Mouse (Mus musculus): Measurements from ENCODE around the gene Tnks1bp1. TPM values are rescaled to one million over a fixed set of nuclear protein-coding genes. Genes with fewer than 3 reads are reported as not detected.

The Tnks1bp1 gene
- polyA plus RNA-seq (2016; fragmentation: Nextera tagmentation; extraction: Ambion mirVana) = 29.9 and 33.7 TPM in 2 replicates

DNA sequence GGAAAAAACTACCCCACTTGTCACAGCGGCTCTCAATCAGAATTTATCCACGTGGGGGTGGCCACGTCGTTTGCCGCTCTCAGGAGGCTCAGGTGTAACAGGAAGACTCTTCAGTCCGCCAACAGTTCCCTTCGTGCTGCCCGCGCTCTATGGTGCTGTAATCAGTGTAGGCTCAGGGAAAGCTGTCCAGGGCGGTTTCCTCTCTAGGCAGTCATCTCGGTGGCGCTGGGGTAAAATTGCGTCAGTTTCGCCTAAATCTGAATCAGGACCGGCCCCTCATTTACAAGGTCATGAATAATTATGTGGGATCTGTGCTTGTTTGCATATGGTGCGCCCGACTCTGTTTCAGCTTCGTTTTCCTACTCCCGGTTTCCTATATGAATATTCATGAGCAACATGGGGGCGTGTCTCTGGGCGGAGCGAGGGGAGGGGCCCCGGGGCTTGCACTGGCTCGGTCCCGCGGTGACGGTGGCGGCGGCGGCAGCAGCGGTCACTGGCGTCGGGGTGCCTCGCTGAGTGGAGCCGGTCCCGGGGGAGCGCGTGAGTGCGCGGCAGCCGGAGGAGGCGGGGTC is at the start of gene Tnks1bp1:
Gene Tnks1bp1, plus strand, starts transcription at position 427 of the 572 bp plus-strand sequence.
- peaks cover 60% of the 10 kb centered on the region for H3K36me3 ChIP-seq
- peak; percentile 94 for DNase-seq (ENCODE audit: low spot score)
- H3K9me3 ChIP-seq (replicated peaks) = no peaks in the 10 kb centered on the region
- WGBS = under 1% methylated on average over 42 of the region's 42 CpGs
- H3K4me3 ChIP-seq = peak within 1 kb of the TSS; percentile 79
- H3K27ac ChIP-seq (replicated peaks) = peak within 1 kb of the TSS; percentile 92
- no peaks in the 10 kb centered on the region for H3K27me3 ChIP-seq (ENCODE audit: low read depth, poor library complexity, severe bottlenecking)
- peaks cover 42% of the 10 kb centered on the region for H3K4me1 ChIP-seq

DNA sequence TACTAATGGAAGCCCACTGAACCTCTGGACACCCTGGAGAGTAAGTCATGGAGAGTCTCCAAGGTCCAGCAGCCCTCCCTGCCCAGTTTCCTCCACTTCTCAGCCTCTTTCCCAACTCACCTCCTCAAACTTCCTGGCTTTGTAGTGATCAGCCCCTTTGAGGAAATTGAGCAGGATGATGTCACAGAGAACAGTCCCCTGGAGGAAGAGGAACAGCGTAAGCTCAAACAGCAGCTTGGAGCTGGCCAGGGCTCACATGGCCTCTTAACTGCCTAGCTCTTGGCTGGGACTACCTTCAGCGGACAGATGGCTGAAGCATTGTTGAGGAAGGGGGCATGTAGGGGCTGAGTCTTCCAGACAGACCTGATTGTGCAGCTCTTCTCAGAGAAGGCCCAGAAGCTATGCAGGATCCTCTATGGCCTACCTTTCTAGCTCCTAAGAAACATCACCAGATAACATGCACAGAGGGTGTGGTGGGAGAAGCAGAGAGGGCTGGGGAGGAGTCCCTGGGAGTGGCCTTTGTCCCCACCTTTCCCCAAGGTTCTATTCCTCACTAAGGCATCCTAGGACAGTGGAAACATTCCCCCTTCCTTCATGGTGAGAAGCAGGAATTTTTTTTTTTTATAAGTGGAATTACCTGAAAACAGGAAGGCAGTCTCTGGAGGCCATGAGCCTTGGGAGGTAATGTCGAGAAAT is 48.2 kb upstream of the Tnks1bp1 start:
- no peak overlapping the region for H3K27ac ChIP-seq (replicated peaks)
- H3K4me3 ChIP-seq = no peak overlapping the region
- WGBS = 84% methylated on average over 3 of the region's 3 CpGs
- no peaks in the 10 kb centered on the region for H3K9me3 ChIP-seq (replicated peaks)
- no peak for DNase-seq (ENCODE audit: low spot score)
- no peaks in the 10 kb centered on the region for H3K27me3 ChIP-seq (ENCODE audit: low read depth, poor library complexity, severe bottlenecking)
- no peaks in the 10 kb centered on the region for H3K4me1 ChIP-seq
- no peaks in the 10 kb centered on the region for H3K36me3 ChIP-seq

DNA sequence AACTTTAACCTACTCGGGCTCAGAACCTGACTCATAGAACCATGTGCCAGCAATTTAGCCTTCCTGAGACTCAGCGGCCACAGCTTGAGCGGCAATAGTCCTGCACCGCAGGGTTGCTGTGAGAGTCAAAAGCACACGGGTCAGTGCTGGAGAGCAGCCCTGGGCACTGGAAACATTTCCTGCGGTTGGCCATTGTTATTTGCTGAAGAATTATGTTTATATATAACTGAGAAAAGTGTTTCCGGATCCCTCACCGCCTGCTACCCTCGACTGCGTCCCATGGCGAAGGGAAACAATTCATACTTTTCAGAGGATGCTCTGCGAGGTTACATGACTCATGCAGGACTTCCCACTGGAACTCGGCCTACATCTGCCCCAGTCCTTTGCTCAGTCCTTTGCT is 46.3 kb upstream of the Tnks1bp1 start:
- DNase-seq (ENCODE audit: low spot score) = no peak
- WGBS = 81% methylated on average over 13 of the region's 13 CpGs
- H3K27me3 ChIP-seq (ENCODE audit: low read depth, poor library complexity, severe bottlenecking) = no peaks in the 10 kb centered on the region
- no peaks in the 10 kb centered on the region for H3K4me1 ChIP-seq
- no peaks in the 10 kb centered on the region for H3K36me3 ChIP-seq
- no peaks in the 10 kb centered on the region for H3K9me3 ChIP-seq (replicated peaks)
- no peak overlapping the region for H3K4me3 ChIP-seq
- no peak overlapping the region for H3K27ac ChIP-seq (replicated peaks)

DNA sequence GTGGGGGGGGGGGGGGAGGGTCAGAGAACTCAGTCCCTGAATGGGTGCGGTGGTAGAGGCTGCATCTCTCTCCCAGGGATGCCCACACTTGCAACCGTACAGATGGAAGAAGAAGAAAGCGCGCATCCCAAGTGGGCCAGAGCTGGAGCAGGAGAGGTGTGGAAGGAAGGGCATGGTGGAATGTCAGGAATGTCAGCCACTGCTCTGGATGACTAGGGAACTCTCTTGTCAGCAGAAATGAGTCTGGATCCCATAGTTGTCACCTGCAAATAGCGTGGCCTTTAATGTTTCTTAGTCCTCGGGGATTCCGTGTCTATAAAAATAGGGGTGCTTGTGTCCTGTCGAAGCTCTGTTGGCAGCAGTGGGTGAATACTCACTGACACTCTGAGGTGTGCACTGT is 45.2 kb upstream of the Tnks1bp1 start:
- Histone ChIP-seq H3K27ac (replicated peaks) (no peak overlapping the region), H3K27me3 (ENCODE audit: low read depth, poor library complexity, severe bottlenecking) (no peaks in the 10 kb centered on the region), H3K36me3 (no peaks in the 10 kb centered on the region), H3K4me3 (no peak overlapping the region), H3K4me1 (no peaks in the 10 kb centered on the region), H3K9me3 (replicated peaks) (no peaks in the 10 kb centered on the region)
- WGBS = 86% methylated on average over 7 of the region's 8 CpGs
- no peak for DNase-seq (ENCODE audit: low spot score)

DNA sequence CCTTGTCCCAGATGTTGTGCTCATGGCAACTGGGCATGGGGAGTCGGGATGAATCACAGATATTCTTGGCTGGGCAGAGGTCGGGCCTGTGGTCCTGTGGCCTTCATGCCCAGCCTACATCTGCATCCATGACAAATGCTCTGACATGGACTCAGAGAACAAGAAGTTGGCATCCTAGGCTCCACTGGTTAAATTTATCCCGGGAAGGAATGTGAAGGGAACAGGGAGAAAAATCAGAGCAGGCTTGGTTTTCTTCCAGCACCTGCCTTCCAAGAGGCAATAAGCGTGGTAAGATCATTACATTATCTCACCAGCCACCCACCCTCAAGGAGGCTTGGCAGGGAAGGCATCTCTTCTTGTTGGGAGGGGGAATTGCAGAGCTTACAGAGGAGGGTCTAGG is 43.5 kb upstream of the Tnks1bp1 start:
- no peak overlapping the region for H3K27ac ChIP-seq (replicated peaks)
- no peaks in the 10 kb centered on the region for H3K9me3 ChIP-seq (replicated peaks)
- no peaks in the 10 kb centered on the region for H3K36me3 ChIP-seq
- 90% methylated on average over 4 of the region's 4 CpGs for WGBS
- DNase-seq (ENCODE audit: low spot score) = no peak
- H3K4me3 ChIP-seq = no peak overlapping the region
- H3K4me1 ChIP-seq = no peaks in the 10 kb centered on the region
- no peaks in the 10 kb centered on the region for H3K27me3 ChIP-seq (ENCODE audit: low read depth, poor library complexity, severe bottlenecking)

DNA sequence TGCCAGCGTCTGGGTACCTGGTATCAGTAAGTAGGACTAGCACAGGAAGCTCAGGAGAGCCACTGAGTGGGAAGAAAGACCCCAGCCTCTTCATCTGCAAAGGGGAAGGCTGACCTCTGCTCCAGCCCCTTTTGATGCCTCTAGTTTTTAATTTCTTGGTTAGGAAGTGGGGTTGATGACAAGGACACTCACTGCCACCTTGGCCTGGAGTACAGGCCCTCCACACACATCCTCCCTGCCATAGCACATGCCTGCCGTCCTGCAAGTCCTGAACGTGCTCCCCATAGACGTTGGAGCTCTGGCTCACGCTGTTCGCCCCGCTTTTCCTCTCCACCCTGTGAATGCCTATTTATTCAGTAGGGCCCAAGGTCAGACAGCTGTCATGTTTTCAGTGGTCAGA is 41.2 kb upstream of the Tnks1bp1 start:
- H3K36me3 ChIP-seq = no peaks in the 10 kb centered on the region
- DNase-seq (ENCODE audit: low spot score) = no peak
- no peak overlapping the region for H3K27ac ChIP-seq (replicated peaks)
- WGBS = 85% methylated on average over 7 of the region's 7 CpGs
- no peaks in the 10 kb centered on the region for H3K27me3 ChIP-seq (ENCODE audit: low read depth, poor library complexity, severe bottlenecking)
- H3K9me3 ChIP-seq (replicated peaks) = no peaks in the 10 kb centered on the region
- no peaks in the 10 kb centered on the region for H3K4me1 ChIP-seq
- no peak overlapping the region for H3K4me3 ChIP-seq

DNA sequence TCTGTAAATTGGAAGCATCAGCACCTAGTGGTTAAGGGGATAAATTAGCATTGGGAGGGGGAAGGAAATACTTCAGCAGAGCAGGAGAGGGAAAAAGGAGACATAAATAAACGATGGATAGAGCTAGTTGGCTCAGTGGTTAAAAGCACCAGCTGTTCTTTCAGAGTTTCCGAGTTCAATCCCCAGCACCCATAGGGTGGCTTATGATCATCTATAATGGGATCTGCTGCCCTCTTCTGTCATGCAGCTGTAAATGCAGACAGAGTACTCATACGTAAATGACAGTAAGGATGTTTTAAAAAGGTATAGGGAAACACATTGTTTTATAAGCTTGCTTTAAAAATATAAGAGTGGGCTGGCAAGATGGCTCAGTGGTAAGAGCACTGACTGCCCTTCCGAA is 40.1 kb upstream of the Tnks1bp1 start:
- no peak for DNase-seq (ENCODE audit: low spot score)
- Histone ChIP-seq H3K27me3 (ENCODE audit: low read depth, poor library complexity, severe bottlenecking) (no peaks in the 10 kb centered on the region), H3K4me1 (no peaks in the 10 kb centered on the region), H3K4me3 (no peak overlapping the region), H3K36me3 (no peaks in the 10 kb centered on the region), H3K9me3 (replicated peaks) (no peaks in the 10 kb centered on the region), H3K27ac (replicated peaks) (no peak overlapping the region)
- 27% methylated on average over 4 of the region's 4 CpGs for WGBS

DNA sequence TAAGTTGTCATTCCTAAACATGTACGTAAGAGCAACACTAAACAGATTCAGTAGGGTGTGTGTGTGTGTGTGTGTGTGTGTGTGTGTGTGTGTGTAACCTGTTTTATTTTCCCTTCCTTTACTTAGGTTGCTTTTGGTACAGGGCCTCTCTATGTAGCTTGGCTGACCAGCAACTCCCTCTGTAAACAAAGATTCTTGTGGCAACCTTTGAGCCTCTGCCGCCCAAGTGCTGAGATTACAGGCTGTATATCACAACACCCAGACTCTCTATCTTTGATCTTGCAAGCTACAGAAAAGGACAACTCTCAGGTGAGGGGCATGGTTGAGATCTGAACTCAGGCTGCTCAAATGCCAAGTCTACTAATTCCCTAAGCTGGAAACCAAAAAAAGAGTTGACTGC is 38.6 kb upstream of the Tnks1bp1 start:
- DNase-seq (ENCODE audit: low spot score) = no peak
- Histone ChIP-seq H3K9me3 (replicated peaks) (no peaks in the 10 kb centered on the region), H3K4me1 (no peaks in the 10 kb centered on the region), H3K27ac (replicated peaks) (no peak overlapping the region), H3K36me3 (no peaks in the 10 kb centered on the region), H3K4me3 (no peak overlapping the region), H3K27me3 (ENCODE audit: low read depth, poor library complexity, severe bottlenecking) (no peaks in the 10 kb centered on the region)
- WGBS = 86% methylated on average over 2 of the region's 2 CpGs

DNA sequence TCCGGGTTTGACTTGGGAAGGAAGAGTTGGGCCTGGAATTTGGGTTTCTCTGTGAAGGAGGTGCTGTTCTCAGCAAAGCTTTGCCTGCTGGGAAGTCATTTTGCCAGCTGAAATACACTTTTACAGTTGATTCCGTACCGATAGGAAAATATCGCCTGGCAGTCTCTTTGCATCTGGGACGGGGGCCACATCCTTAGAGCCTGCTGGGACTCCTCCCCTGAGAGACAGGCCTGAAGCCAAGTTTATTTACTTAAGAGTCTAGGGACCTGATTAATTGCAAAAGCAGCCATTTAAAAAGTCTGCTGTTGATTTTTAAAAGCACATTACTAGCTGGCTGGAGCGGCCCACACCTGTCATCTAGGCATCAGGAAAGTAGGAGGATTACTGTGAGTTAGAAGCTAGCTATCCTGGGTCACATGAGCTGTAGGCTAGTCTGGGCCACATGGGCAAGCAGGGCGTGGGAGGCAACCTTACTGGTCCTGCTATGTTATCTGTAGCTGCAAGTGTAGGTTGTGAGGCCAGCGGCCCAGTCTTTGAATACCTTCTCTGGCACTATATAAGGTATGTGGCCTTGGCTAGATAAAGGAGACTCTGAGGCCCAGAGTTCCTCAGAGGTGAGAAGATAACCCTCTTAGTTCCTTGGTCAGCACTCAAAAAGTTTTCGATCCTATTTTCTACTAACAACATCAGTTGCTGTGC is 35.8 kb upstream of the Tnks1bp1 start:
- no peak for DNase-seq (ENCODE audit: low spot score)
- no peaks in the 10 kb centered on the region for H3K4me1 ChIP-seq
- WGBS = 80% methylated on average over 9 of the region's 9 CpGs
- no peaks in the 10 kb centered on the region for H3K9me3 ChIP-seq (replicated peaks)
- no peaks in the 10 kb centered on the region for H3K27me3 ChIP-seq (ENCODE audit: low read depth, poor library complexity, severe bottlenecking)
- H3K4me3 ChIP-seq = no peak overlapping the region
- H3K36me3 ChIP-seq = no peaks in the 10 kb centered on the region
- H3K27ac ChIP-seq (replicated peaks) = no peak overlapping the region

DNA sequence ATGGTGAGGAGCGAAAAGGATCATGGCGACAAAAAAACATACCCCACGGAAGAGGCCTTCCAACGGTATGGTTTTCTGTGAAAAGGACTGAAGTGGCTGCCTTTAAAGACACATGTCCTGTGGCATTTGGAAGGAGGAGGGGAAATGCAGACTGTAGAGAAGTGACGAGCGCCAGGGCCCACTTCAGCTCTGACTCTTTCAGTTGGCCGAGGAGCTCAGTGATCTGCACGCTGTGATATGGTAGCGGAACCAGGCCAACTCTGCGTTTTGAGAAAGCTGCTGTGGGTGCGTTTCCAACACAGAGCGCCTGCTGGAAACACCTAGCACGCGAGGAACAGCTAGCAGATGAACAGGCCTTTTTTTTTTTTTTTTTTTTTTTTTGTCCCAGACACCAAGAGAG is 35.1 kb upstream of the Tnks1bp1 start:
- Histone ChIP-seq H3K9me3 (replicated peaks) (no peaks in the 10 kb centered on the region), H3K36me3 (no peaks in the 10 kb centered on the region), H3K4me3 (no peak overlapping the region), H3K4me1 (no peaks in the 10 kb centered on the region), H3K27me3 (ENCODE audit: low read depth, poor library complexity, severe bottlenecking) (no peaks in the 10 kb centered on the region), H3K27ac (replicated peaks) (no peak overlapping the region)
- DNase-seq (ENCODE audit: low spot score) = no peak
- WGBS = 91% methylated on average over 14 of the region's 14 CpGs

DNA sequence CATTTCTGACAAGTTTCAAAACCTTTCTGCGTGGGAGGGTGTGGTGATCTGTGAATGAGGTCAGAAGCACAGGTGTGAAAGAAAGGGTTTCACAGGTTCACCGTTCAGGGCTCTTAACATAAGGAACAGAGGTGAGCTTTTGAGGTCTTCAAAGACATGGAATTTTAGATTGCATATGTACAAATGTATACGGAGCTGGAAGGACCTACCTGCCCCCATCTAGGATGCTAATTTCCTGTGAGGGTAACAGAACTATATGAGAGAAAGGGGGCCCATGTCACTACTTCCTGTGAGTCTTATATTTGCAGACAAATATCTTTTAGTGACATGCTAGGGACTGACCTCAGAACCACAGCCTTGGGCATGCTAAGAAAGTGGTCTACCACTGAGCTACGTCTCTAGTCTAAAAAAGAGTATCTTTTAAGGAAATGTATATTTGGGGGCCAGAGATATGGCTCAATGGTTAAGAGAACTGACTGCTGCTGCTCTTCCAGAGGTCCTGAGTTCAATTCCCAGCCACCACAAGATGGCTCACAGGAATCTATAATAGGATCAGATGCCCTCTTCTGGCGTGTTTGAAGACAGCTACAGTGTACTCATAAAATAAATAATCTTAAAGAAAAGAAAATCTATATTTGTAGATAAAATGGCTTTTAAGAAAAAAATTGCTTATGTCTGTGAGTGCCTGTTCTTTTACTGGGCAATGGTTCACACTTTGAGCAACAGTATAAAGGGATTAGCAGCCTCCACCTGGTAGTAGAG is 33.8 kb upstream of the Tnks1bp1 start:
- Histone ChIP-seq H3K4me3 (no peak overlapping the region), H3K4me1 (no peaks in the 10 kb centered on the region), H3K9me3 (replicated peaks) (no peaks in the 10 kb centered on the region), H3K27ac (replicated peaks) (no peak overlapping the region), H3K36me3 (no peaks in the 10 kb centered on the region), H3K27me3 (ENCODE audit: low read depth, poor library complexity, severe bottlenecking) (no peaks in the 10 kb centered on the region)
- DNase-seq (ENCODE audit: low spot score) = no peak
- 85% methylated on average over 5 of the region's 5 CpGs for WGBS

DNA sequence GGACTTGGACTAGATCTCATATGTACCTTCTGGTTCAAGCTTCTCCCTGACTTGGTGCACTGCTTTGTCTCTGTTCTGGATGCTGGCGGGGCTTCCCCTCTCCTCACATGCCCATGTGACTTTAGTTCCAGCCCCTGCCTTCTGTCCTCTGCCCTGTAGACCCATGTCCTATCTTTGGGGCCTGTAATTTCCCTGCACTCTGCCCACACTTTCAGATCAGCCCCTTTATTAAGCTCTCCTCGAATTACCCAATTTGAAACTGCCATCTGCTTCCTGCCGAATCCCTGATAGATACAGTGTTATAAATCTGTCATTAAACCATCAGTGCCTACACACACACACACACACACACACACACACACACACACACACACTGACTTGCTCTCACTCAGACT is 33.2 kb upstream of the Tnks1bp1 start:
- Histone ChIP-seq H3K27ac (replicated peaks) (0 out of 2 replicates have a peak overlapping the region, but pooled peaks have one; percentile 18), H3K9me3 (replicated peaks) (no peaks in the 10 kb centered on the region), H3K4me3 (no peak overlapping the region), H3K4me1 (no peaks in the 10 kb centered on the region), H3K36me3 (no peaks in the 10 kb centered on the region), H3K27me3 (ENCODE audit: low read depth, poor library complexity, severe bottlenecking) (no peaks in the 10 kb centered on the region)
- 74% methylated on average over 3 of the region's 3 CpGs for WGBS
- DNase-seq (ENCODE audit: low spot score) = no peak
